Mouse (Mus musculus): ENCODE measurements at regions not wholly inside any gene's neighbourhood (a gene's known extent, or its start where the extent isn't known, plus 50 kb on each side); places are given as distances from the start of the nearest gene placed in this dataset.

- H3K9ac ChIP-seq (ENCODE audit: low read depth, poor library complexity, severe bottlenecking), result no peak overlapping the region
- no peaks in the 10 kb centered on the region for H3K9me3 ChIP-seq (replicated peaks; ENCODE audit: control insufficient read depth, insufficient read depth, low read length, poor library complexity, severe bottlenecking)
- no peak overlapping the region for H3K27ac ChIP-seq (ENCODE audit: insufficient read depth, low read length)
- no peaks in the 10 kb centered on the region for H3K27me3 ChIP-seq (ENCODE audit: control insufficient read depth, insufficient read depth, low read length, poor library complexity, severe bottlenecking)
- H3K4me1 ChIP-seq (ENCODE audit: control insufficient read depth, insufficient read depth, low read length), result no peaks in the 10 kb centered on the region
- H3K36me3 ChIP-seq (ENCODE audit: control insufficient read depth, insufficient read depth, low read length, poor library complexity, severe bottlenecking), result no peaks in the 10 kb centered on the region
- H3K4me3 ChIP-seq (ENCODE audit: low read depth, low read length), result no peak overlapping the region
- no peak for TF ChIP-seq EP300 (IDR thresholded peaks at IDR 0.05; ENCODE audit: insufficient read depth, low read depth, low read length)
- no peak for TF ChIP-seq CTCF (IDR thresholded peaks at IDR 0.05; ENCODE audit: low read depth, low read length)
- no peak for TF ChIP-seq POLR2A (IDR thresholded peaks at IDR 0.05; ENCODE audit: insufficient read depth, low read length)
Measured at GRCm38 (mm10) chr16:50859513-50859912, 268.6 kb upstream of the Ccdc54 start.

- H3K9me3 ChIP-seq (replicated peaks; ENCODE audit: control insufficient read depth, insufficient read depth, low read length, poor library complexity, severe bottlenecking), result no peaks in the 10 kb centered on the region
- TF ChIP-seq POLR2A (IDR thresholded peaks at IDR 0.05; ENCODE audit: insufficient read depth, low read length), result no peak
- no peak for TF ChIP-seq EP300 (IDR thresholded peaks at IDR 0.05; ENCODE audit: insufficient read depth, low read depth, low read length)
- H3K27ac ChIP-seq (ENCODE audit: insufficient read depth, low read length), result no peak overlapping the region
- H3K9ac ChIP-seq (ENCODE audit: low read depth, poor library complexity, severe bottlenecking), result no peak overlapping the region
- H3K4me3 ChIP-seq (ENCODE audit: low read depth, low read length), result no peak overlapping the region
- no peaks in the 10 kb centered on the region for H3K36me3 ChIP-seq (ENCODE audit: control insufficient read depth, insufficient read depth, low read length, poor library complexity, severe bottlenecking)
- H3K4me1 ChIP-seq (ENCODE audit: control insufficient read depth, insufficient read depth, low read length), result no peaks in the 10 kb centered on the region
- no peaks in the 10 kb centered on the region for H3K27me3 ChIP-seq (ENCODE audit: control insufficient read depth, insufficient read depth, low read length, poor library complexity, severe bottlenecking)
Measured at GRCm38 (mm10) chr16:50852081-50852480, 261.1 kb upstream of the Ccdc54 start.

- H3K27me3 ChIP-seq (ENCODE audit: control insufficient read depth, insufficient read depth, low read length, poor library complexity, severe bottlenecking), result no peaks in the 10 kb centered on the region
- no peaks in the 10 kb centered on the region for H3K4me1 ChIP-seq (ENCODE audit: control insufficient read depth, insufficient read depth, low read length)
- TF ChIP-seq POLR2A (IDR thresholded peaks at IDR 0.05; ENCODE audit: insufficient read depth, low read length) (no peak), EP300 (IDR thresholded peaks at IDR 0.05; ENCODE audit: insufficient read depth, low read depth, low read length) (no peak), CTCF (IDR thresholded peaks at IDR 0.05; ENCODE audit: low read depth, low read length) (no peak)
- H3K9me3 ChIP-seq (replicated peaks; ENCODE audit: control insufficient read depth, insufficient read depth, low read length, poor library complexity, severe bottlenecking), result no peaks in the 10 kb centered on the region
- H3K4me3 ChIP-seq (ENCODE audit: low read depth, low read length), result no peak overlapping the region
- no peak overlapping the region for H3K27ac ChIP-seq (ENCODE audit: insufficient read depth, low read length)
- H3K9ac ChIP-seq (ENCODE audit: low read depth, poor library complexity, severe bottlenecking), result no peak overlapping the region
- H3K36me3 ChIP-seq (ENCODE audit: control insufficient read depth, insufficient read depth, low read length, poor library complexity, severe bottlenecking), result no peaks in the 10 kb centered on the region
Measured at GRCm38 (mm10) chr16:50847693-50848092, 256.7 kb upstream of the Ccdc54 start.

- H3K27ac ChIP-seq (ENCODE audit: insufficient read depth, low read length), result no peak overlapping the region
- no peaks in the 10 kb centered on the region for H3K27me3 ChIP-seq (ENCODE audit: control insufficient read depth, insufficient read depth, low read length, poor library complexity, severe bottlenecking)
- TF ChIP-seq POLR2A (IDR thresholded peaks at IDR 0.05; ENCODE audit: insufficient read depth, low read length) (no peak), CTCF (IDR thresholded peaks at IDR 0.05; ENCODE audit: low read depth, low read length) (no peak), EP300 (IDR thresholded peaks at IDR 0.05; ENCODE audit: insufficient read depth, low read depth, low read length) (no peak)
- H3K9ac ChIP-seq (ENCODE audit: low read depth, poor library complexity, severe bottlenecking), result no peak overlapping the region
- no peaks in the 10 kb centered on the region for H3K4me1 ChIP-seq (ENCODE audit: control insufficient read depth, insufficient read depth, low read length)
- H3K36me3 ChIP-seq (ENCODE audit: control insufficient read depth, insufficient read depth, low read length, poor library complexity, severe bottlenecking), result no peaks in the 10 kb centered on the region
- no peak overlapping the region for H3K4me3 ChIP-seq (ENCODE audit: low read depth, low read length)
- no peaks in the 10 kb centered on the region for H3K9me3 ChIP-seq (replicated peaks; ENCODE audit: control insufficient read depth, insufficient read depth, low read length, poor library complexity, severe bottlenecking)
Measured at GRCm38 (mm10) chr16:50846505-50846904, 255.6 kb upstream of the Ccdc54 start.

GRCm38 (mm10) chr16:50841677-50842580 lies 251.0 kb upstream of the Ccdc54 start:
- Histone ChIP-seq H3K9ac (ENCODE audit: low read depth, poor library complexity, severe bottlenecking) (no peak overlapping the region), H3K36me3 (ENCODE audit: control insufficient read depth, insufficient read depth, low read length, poor library complexity, severe bottlenecking) (no peaks in the 10 kb centered on the region)

GRCm38 (mm10) chr16:50841205-50841604 lies 250.3 kb upstream of the Ccdc54 start:
- Histone ChIP-seq H3K9ac (ENCODE audit: low read depth, poor library complexity, severe bottlenecking) (no peak overlapping the region), H3K4me3 (ENCODE audit: low read depth, low read length) (no peak overlapping the region), H3K4me1 (ENCODE audit: control insufficient read depth, insufficient read depth, low read length) (no peaks in the 10 kb centered on the region), H3K27me3 (ENCODE audit: control insufficient read depth, insufficient read depth, low read length, poor library complexity, severe bottlenecking) (no peaks in the 10 kb centered on the region), H3K36me3 (ENCODE audit: control insufficient read depth, insufficient read depth, low read length, poor library complexity, severe bottlenecking) (no peaks in the 10 kb centered on the region), H3K9me3 (replicated peaks; ENCODE audit: control insufficient read depth, insufficient read depth, low read length, poor library complexity, severe bottlenecking) (no peaks in the 10 kb centered on the region), H3K27ac (ENCODE audit: insufficient read depth, low read length) (no peak overlapping the region)
- no peak for TF ChIP-seq EP300 (IDR thresholded peaks at IDR 0.05; ENCODE audit: insufficient read depth, low read depth, low read length)
- TF ChIP-seq CTCF (IDR thresholded peaks at IDR 0.05; ENCODE audit: low read depth, low read length), result no peak
- TF ChIP-seq POLR2A (IDR thresholded peaks at IDR 0.05; ENCODE audit: insufficient read depth, low read length), result no peak

More at GRCm38 (mm10) chr16:50841677-50842580, 251.0 kb upstream of the Ccdc54 start:
- no peak overlapping the region for H3K27ac ChIP-seq (ENCODE audit: insufficient read depth, low read length)
- H3K4me1 ChIP-seq (ENCODE audit: control insufficient read depth, insufficient read depth, low read length), result no peaks in the 10 kb centered on the region
- no peaks in the 10 kb centered on the region for H3K9me3 ChIP-seq (replicated peaks; ENCODE audit: control insufficient read depth, insufficient read depth, low read length, poor library complexity, severe bottlenecking)
- H3K27me3 ChIP-seq (ENCODE audit: control insufficient read depth, insufficient read depth, low read length, poor library complexity, severe bottlenecking), result no peaks in the 10 kb centered on the region
- H3K4me3 ChIP-seq (ENCODE audit: low read depth, low read length), result no peak overlapping the region
- TF ChIP-seq EP300 (IDR thresholded peaks at IDR 0.05; ENCODE audit: insufficient read depth, low read depth, low read length) (no peak), CTCF (IDR thresholded peaks at IDR 0.05; ENCODE audit: low read depth, low read length) (peak; percentile 79)
